Mouse (Mus musculus) gastrocnemius, postnatal 4 days (tissue): ENCODE results near the gene Osbpl10. TPM values are rescaled to one million over a fixed set of nuclear protein-coding genes. Genes with fewer than 3 reads are reported as not detected.
"Not testable (repeated sequence)": the region's sequence is repeated elsewhere in the genome, so short reads cannot be mapped to it uniquely, and the experiment has no call there.

Experiments
- DNase-seq, 2 experiments: peaks; one replicate each; pipeline ENCODE4 v3.0.0; 2021 to 2022; ENCODE audit warnings: low spot score in 2 of 2, mixed read lengths in 2 of 2
- total RNA-seq, 2 experiments: library from RNA; stranded (reverse); gene quantifications; 2 replicates each; pipeline ENCODE4 v1.2.3; 2021

Gene Osbpl10
- total RNA-seq, 2 experiments from 2014 or later = 8.2 to 8.4 TPM

GRCm38 (mm10) chr9:115261456-115261855 is 283.1 kb downstream of the Osbpl10 start:
- no peak for DNase-seq

DNA sequence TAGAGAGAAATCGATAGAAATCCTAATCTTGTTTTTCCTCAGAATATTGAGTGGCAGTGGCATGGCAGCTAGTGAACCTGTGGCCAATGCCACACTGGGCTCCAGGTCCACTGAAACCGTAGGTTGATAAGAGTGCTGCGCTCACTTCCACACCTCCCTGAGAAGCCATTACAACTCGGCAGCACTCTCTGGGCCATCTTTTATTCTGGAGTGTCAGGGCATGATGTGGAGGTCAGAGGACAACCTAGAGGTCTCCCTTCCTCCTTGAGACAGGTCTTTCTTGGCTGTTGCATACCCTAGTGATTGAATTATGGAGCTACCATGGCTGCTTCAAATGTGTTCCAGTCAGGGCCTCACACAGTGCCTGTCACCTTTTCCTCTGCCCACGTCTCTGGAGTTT is 283.5 kb downstream of the Osbpl10 start:
- DNase-seq = no peak

DNA sequence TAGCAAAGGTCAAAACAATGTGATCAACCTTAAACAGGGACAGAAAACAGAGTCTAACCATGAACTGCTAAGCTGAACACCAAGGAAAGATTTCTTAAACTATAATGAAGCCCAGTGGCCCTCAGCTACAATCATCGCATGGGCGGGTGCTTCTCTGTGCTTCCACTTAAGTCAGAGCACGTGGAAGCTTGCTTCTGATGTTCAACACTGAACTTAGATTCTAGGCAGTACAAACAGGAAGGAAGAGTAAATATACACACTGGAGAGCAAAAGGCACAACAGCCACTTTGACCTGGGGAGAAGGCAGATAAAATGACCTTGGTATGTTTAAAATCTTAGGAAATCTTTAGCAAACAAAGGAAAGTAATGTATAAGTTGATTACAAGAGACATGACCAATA is 293.2 kb downstream of the Osbpl10 start:
- DNase-seq = no peak

DNA sequence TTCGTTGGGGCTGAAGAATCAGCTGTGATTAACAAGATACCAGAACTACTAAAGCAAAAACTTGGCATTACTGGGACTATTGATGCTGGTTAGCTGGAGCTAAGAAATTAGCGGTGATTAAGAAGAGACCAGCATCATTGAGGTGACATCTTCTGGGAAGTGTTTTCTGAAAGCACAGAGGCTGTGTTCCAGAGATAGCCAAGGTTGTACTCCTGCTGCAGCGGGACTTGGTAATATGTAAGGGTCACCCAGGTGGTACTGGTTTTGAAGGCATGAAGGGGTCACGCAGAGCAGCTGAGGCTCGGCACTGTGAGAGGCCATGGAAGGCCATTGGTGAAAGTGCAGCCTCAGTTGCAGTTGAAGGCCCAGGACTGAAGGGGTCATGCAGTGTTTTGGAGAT is 294.1 kb downstream of the Osbpl10 start:
- DNase-seq = not testable (repeated sequence)

DNA sequence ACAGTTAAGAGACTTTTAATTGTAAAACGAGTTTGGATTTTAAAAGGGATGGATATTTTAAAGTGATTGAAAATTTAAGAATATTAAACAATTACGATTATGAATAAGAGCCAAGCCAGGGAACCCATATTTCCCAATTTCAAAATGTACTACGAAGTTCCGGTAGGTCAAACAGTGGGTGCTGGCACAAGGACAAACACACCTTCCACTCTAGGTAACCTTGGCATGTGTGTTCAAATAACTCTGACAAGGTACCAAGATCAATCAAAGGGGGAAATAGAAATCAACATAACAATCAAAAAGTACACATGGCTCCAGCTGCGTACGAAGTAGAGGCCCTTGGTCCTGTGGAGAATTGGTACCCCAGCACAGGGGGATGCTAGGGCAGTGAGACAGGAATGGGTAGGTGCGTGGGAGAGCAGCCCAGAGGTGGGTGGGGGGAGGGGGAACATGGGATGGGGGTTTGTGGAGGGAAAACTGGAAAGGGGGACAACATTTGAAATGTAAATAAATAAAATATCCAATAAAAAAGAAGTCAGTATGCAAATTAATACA is 294.8 kb downstream of the Osbpl10 start:
- no peak for DNase-seq

GRCm38 (mm10) chr9:115274806-115275205 is 296.4 kb downstream of the Osbpl10 start:
- DNase-seq = no peak

GRCm38 (mm10) chr9:115278641-115279040 is 300.3 kb downstream of the Osbpl10 start:
- DNase-seq = no peak

Other genes starting within 250 kb of the Osbpl10 start
- 10 to 100 TPM; 22.0 to 22.4 TPM for gene Cmtm6, start 247.5 kb upstream of the Osbpl10 start, total RNA-seq
- 10 to 100 TPM; 27.5 to 32.2 TPM for gene Cmtm7, start 196.7 kb upstream of the Osbpl10 start, total RNA-seq
- 1 to 10 TPM; 3.3 to 3.9 TPM for gene Cmtm8, start 134.4 kb upstream of the Osbpl10 start, total RNA-seq
- 10 to 100 TPM; 26.6 to 27.0 TPM for gene Gpd1l, start 44.6 kb upstream of the Osbpl10 start, total RNA-seq
- 10 to 100 TPM; 43.9 to 44.9 TPM for gene Rps27rt, start 4.2 kb downstream of the Osbpl10 start, total RNA-seq